Mouse (Mus musculus) bone marrow macrophage, adult 2 months (primary cell): ENCODE data around the gene Cmas. TPM values are rescaled to one million over a fixed set of nuclear protein-coding genes. Genes with fewer than 3 reads are reported as not detected.

Experiments
- H3K27ac ChIP-seq: 2 replicates; pipeline ENCODE4 v1.5.1; 2012; ENCODE audit warnings: low read depth, low read length; ENCODE audit not compliant: insufficient read depth
- H3K4me1 ChIP-seq: 2 replicates; pipeline ENCODE4 v1.6.1; 2012; ENCODE audit warnings: low read length; ENCODE audit not compliant: control insufficient read depth, insufficient read depth
- H3K4me3 ChIP-seq: 2 replicates; pipeline ENCODE4 v1.5.1; 2012; ENCODE audit warnings: mild to moderate bottlenecking, low read length, moderate library complexity; ENCODE audit not compliant: insufficient read depth
- CTCF ChIP-seq: IDR thresholded peaks from 2 replicates; pipeline ENCODE4 v1.5.1; 2012; ENCODE audit warnings: low read depth, mild to moderate bottlenecking, low read length, moderate library complexity
- POLR2A ChIP-seq: IDR thresholded peaks from 2 replicates; pipeline ENCODE4 v1.6.1; 2012; ENCODE audit warnings: mild to moderate bottlenecking, low read depth, low read length, borderline replicate concordance
- polyA plus RNA-seq: library from polyadenylated mRNA; stranded (reverse); fragments of >200 nt; gene quantifications from 2 replicates; pipeline ENCODE4 v1.2.4, GENCODE M21; 2012; ENCODE audit not compliant: missing spikeins, insufficient read depth, insufficient read length

Gene Cmas
- polyA plus RNA-seq, 1 experiment, result 66.9 TPM

GRCm38 (mm10) chr6:142751365-142751764, 5.1 kb upstream of the Cmas start:
- H3K4me1 ChIP-seq, result peaks cover 16% of the 10 kb centered on the region
- no peak overlapping the region for H3K4me3 ChIP-seq
- TF ChIP-seq CTCF (no peak), POLR2A (no peak)
- no peak overlapping the region for H3K27ac ChIP-seq

GRCm38 (mm10) chr6:142752331-142753246, 3.9 kb upstream of the Cmas start:
- Histone ChIP-seq H3K4me1 (peaks cover 8% of the 10 kb centered on the region), H3K4me3 (no peak overlapping the region), H3K27ac (0 out of 2 replicates have a peak overlapping the region, but pooled peaks have one; percentile 11)
- TF ChIP-seq POLR2A, result no peak
- no peak for TF ChIP-seq CTCF

GRCm38 (mm10) chr6:142757334-142757965, 964 bp downstream of the Cmas start:
- TF ChIP-seq CTCF (no peak), POLR2A (no peak)
- Histone ChIP-seq H3K27ac (peak overlapping the region; percentile 57), H3K4me1 (peaks cover 18% of the 10 kb centered on the region), H3K4me3 (peak overlapping the region; percentile 63)

- H3K27ac ChIP-seq, result peak overlapping the region; percentile 31; the same call in 1 of the 2 replicates
- TF ChIP-seq POLR2A, result no peak
- H3K4me3 ChIP-seq, result peak overlapping the region; percentile 60
- peaks cover 18% of the 10 kb centered on the region for H3K4me1 ChIP-seq
These were observed 1.5 kb downstream of the Cmas start for GRCm38 (mm10) chr6:142757976-142758375.

- no peak overlapping the region for H3K27ac ChIP-seq
- TF ChIP-seq POLR2A (no peak), CTCF (no peak)
- H3K4me3 ChIP-seq, result no peak overlapping the region
- peaks cover 18% of the 10 kb centered on the region for H3K4me1 ChIP-seq
These were observed 2.1 kb downstream of the Cmas start for GRCm38 (mm10) chr6:142758562-142758961.

GRCm38 (mm10) chr6:142759633-142760032, 3.1 kb downstream of the Cmas start:
- no peak for TF ChIP-seq CTCF
- no peak for TF ChIP-seq POLR2A
- H3K27ac ChIP-seq, result no peak overlapping the region
- no peak overlapping the region for H3K4me3 ChIP-seq
- H3K4me1 ChIP-seq, result peaks cover 18% of the 10 kb centered on the region

- no peak overlapping the region for H3K27ac ChIP-seq
- TF ChIP-seq POLR2A (no peak), CTCF (no peak)
- no peak overlapping the region for H3K4me3 ChIP-seq
- H3K4me1 ChIP-seq, result no peaks in the 10 kb centered on the region
These were observed 8.4 kb downstream of the Cmas start for GRCm38 (mm10) chr6:142764933-142765332.

GRCm38 (mm10) chr6:142767305-142767704, 10.8 kb downstream of the Cmas start:
- H3K4me1 ChIP-seq, result no peaks in the 10 kb centered on the region
- TF ChIP-seq POLR2A (no peak), CTCF (no peak)
- no peak overlapping the region for H3K4me3 ChIP-seq
- no peak overlapping the region for H3K27ac ChIP-seq

- no peak overlapping the region for H3K27ac ChIP-seq
- H3K4me1 ChIP-seq, result no peaks in the 10 kb centered on the region
- TF ChIP-seq POLR2A (no peak), CTCF (no peak)
- no peak overlapping the region for H3K4me3 ChIP-seq
These were observed 13.4 kb downstream of the Cmas start for GRCm38 (mm10) chr6:142769896-142770295.

- Histone ChIP-seq H3K27ac (no peak overlapping the region), H3K4me3 (no peak overlapping the region), H3K4me1 (no peaks in the 10 kb centered on the region)
- TF ChIP-seq CTCF, result no peak
- TF ChIP-seq POLR2A, result no peak
These were observed 15.2 kb downstream of the Cmas start for GRCm38 (mm10) chr6:142771643-142772042.
